Mouse (Mus musculus) liver, embryonic 11.5 days (tissue): Measurements from ENCODE around the gene Gimap9. TPM values are rescaled to one million over a fixed set of nuclear protein-coding genes. Genes with fewer than 3 reads are reported as not detected.

Experiments
- ATAC-seq: fragments of 200-750 bp; cut with Nextera tagmentation; replicated peaks from 2 replicates; pipeline ENCODE4 v1.8.0; 2017; ENCODE audit warnings: moderate number of reproducible peaks, mild to moderate bottlenecking, moderate TSS enrichment, moderate library complexity; ENCODE audit not compliant: low FRiP score
- DNase-seq: peaks from one replicate; pipeline ENCODE4 v3.0.0-alpha.2; 2017; ENCODE audit warnings: low spot score
- H3K27ac ChIP-seq: fragments of 300-500 bp; sonication (generic); 2 replicates; pipeline ENCODE4 v1.5.1; 2014; ENCODE audit warnings: mild to moderate bottlenecking, low read depth, low read length, control low read depth
- H3K27me3 ChIP-seq: fragments of 300-500 bp; sonication (generic); replicated peaks from 2 replicates; pipeline ENCODE4 v1.6.1; 2014; ENCODE audit warnings: low read length, mixed read lengths; ENCODE audit not compliant: control insufficient read depth, insufficient read depth
- H3K36me3 ChIP-seq: fragments of 300-500 bp; sonication (generic); 2 replicates; pipeline ENCODE4 v1.6.1; 2014; ENCODE audit warnings: mild to moderate bottlenecking, low read length, moderate library complexity, mixed read lengths; ENCODE audit not compliant: control insufficient read depth, insufficient read depth
- H3K4me1 ChIP-seq: fragments of 300-500 bp; sonication (generic); replicated peaks from 2 replicates; pipeline ENCODE4 v1.6.1; 2014; ENCODE audit warnings: low read length, mixed read lengths; ENCODE audit not compliant: control insufficient read depth, insufficient read depth
- H3K4me2 ChIP-seq: fragments of 300-500 bp; sonication (generic); 2 replicates; pipeline ENCODE4 v1.6.1; 2014; ENCODE audit warnings: mild to moderate bottlenecking, control low read depth, moderate library complexity
- H3K4me3 ChIP-seq: fragments of 300-500 bp; sonication (generic); 2 replicates; pipeline ENCODE4 v1.5.1; 2014; ENCODE audit warnings: low read depth, low read length, control low read depth
- H3K9ac ChIP-seq: fragments of 300-500 bp; sonication (generic); 2 replicates; pipeline ENCODE4 v1.6.1; 2014; ENCODE audit warnings: low read depth, low read length, control low read depth
- H3K9me3 ChIP-seq: fragments of 300-500 bp; sonication (generic); 2 replicates; pipeline ENCODE4 v1.6.1; 2016; ENCODE audit warnings: low read length, inconsistent platforms, mixed read lengths; ENCODE audit not compliant: control insufficient read depth
- WGBS: fragments of 180-500 bp; shearing (Covaris S2); extraction: QIAGEN DNeasy Blood & Tissue Kit; methylation state at CpG from one replicate; pipeline ENCODE4 v1.1.7; 2014; 5-methylcytosine and 5-hydroxymethylcytosine counted together
- polyA plus RNA-seq: library from polyadenylated mRNA; unstranded; fragments of >200 nt; fragmentation: Nextera tagmentation; extraction: Ambion mirVana; gene quantifications from 2 replicates; pipeline ENCODE4 v1.2.1, GENCODE M21; 2014

Gimap9 gene
- polyA plus RNA-seq, 1 experiment from 2014 or later = 17.9 TPM

- H3K36me3 ChIP-seq = no peaks in the 10 kb centered on the region
- DNase-seq (no peak), ATAC-seq (no peak)
- no peak overlapping the region for H3K4me3 ChIP-seq
- no peaks in the 10 kb centered on the region for H3K9me3 ChIP-seq
- H3K9ac ChIP-seq = no peak overlapping the region
- H3K27me3 ChIP-seq = no peaks in the 10 kb centered on the region
- H3K4me2 ChIP-seq = no peak overlapping the region
- no peak overlapping the region for H3K27ac ChIP-seq
- 71% methylated on average over 2 of the region's 2 CpGs for WGBS
- no peaks in the 10 kb centered on the region for H3K4me1 ChIP-seq
Observed at GRCm38 (mm10) chr6:48689320-48689719, 13.4 kb downstream of the Gimap9 start.

- Histone ChIP-seq H3K4me1 (no peaks in the 10 kb centered on the region), H3K9me3 (no peaks in the 10 kb centered on the region), H3K27me3 (no peaks in the 10 kb centered on the region), H3K9ac (no peak overlapping the region), H3K36me3 (no peaks in the 10 kb centered on the region), H3K4me2 (no peak overlapping the region), H3K27ac (no peak overlapping the region), H3K4me3 (no peak overlapping the region)
- DNase-seq (no peak), ATAC-seq (no peak)
- WGBS = 71% methylated on average over 6 of the region's 6 CpGs
Observed at GRCm38 (mm10) chr6:48692962-48693361, 17.0 kb downstream of the Gimap9 start.

- no peak overlapping the region for H3K9ac ChIP-seq
- ATAC-seq = no peak
- H3K27ac ChIP-seq = no peak overlapping the region
- no peak overlapping the region for H3K4me2 ChIP-seq
- 76% methylated on average over 4 of the region's 4 CpGs for WGBS
- H3K4me3 ChIP-seq = no peak overlapping the region
- no peaks in the 10 kb centered on the region for H3K4me1 ChIP-seq
- no peaks in the 10 kb centered on the region; the same call in 1 of the 2 replicates for H3K27me3 ChIP-seq
- no peaks in the 10 kb centered on the region for H3K9me3 ChIP-seq
- DNase-seq = no peak
- H3K36me3 ChIP-seq = no peaks in the 10 kb centered on the region
Observed at GRCm38 (mm10) chr6:48696830-48697554, 21.1 kb downstream of the Gimap9 start.

GRCm38 (mm10) chr6:48697555-48697930 lies 21.6 kb downstream of the Gimap9 start:
- 37% methylated on average over 1 of the region's 1 CpGs for whole genome bisulfite sequencing
- ATAC-seq (no peak), DNase-seq (no peak)
- Histone ChIP-seq H3K4me3 (no peak overlapping the region), H3K27ac (no peak overlapping the region), H3K4me1 (no peaks in the 10 kb centered on the region), H3K4me2 (no peak overlapping the region), H3K9ac (no peak overlapping the region), H3K9me3 (no peaks in the 10 kb centered on the region), H3K36me3 (no peaks in the 10 kb centered on the region), H3K27me3 (no peaks in the 10 kb centered on the region; the same call in 1 of the 2 replicates)

GRCm38 (mm10) chr6:48698066-48698856 lies 22.3 kb downstream of the Gimap9 start:
- no peaks in the 10 kb centered on the region for H3K4me1 ChIP-seq
- no peak overlapping the region for H3K4me2 ChIP-seq
- ATAC-seq = no peak
- no peaks in the 10 kb centered on the region; the same call in 1 of the 2 replicates for H3K27me3 ChIP-seq
- 69% methylated on average over 7 of the region's 7 CpGs for WGBS
- H3K9ac ChIP-seq = no peak overlapping the region
- H3K9me3 ChIP-seq = no peaks in the 10 kb centered on the region
- no peak overlapping the region for H3K4me3 ChIP-seq
- no peak overlapping the region for H3K27ac ChIP-seq
- no peak for DNase-seq
- H3K36me3 ChIP-seq = no peaks in the 10 kb centered on the region

GRCm38 (mm10) chr6:48698888-48699287 lies 23.0 kb downstream of the Gimap9 start:
- WGBS = 37% methylated on average over 3 of the region's 3 CpGs

GRCm38 (mm10) chr6:48700251-48701075 lies 24.5 kb downstream of the Gimap9 start:
- Histone ChIP-seq H3K27me3 (no peaks in the 10 kb centered on the region; the same call in 1 of the 2 replicates), H3K4me3 (no peak overlapping the region), H3K9me3 (no peaks in the 10 kb centered on the region), H3K9ac (no peak overlapping the region), H3K27ac (no peak overlapping the region), H3K4me2 (no peak overlapping the region), H3K4me1 (no peaks in the 10 kb centered on the region), H3K36me3 (no peaks in the 10 kb centered on the region)
- ATAC-seq = no peak; the same call in 1 of the 2 replicates
- WGBS = 28% methylated on average over 5 of the region's 5 CpGs
- DNase-seq = no peak

More at GRCm38 (mm10) chr6:48698888-48699287, 23.0 kb downstream of the Gimap9 start:
- Histone ChIP-seq H3K9me3 (no peaks in the 10 kb centered on the region), H3K4me2 (no peak overlapping the region), H3K4me3 (no peak overlapping the region), H3K27ac (no peak overlapping the region), H3K9ac (no peak overlapping the region), H3K36me3 (no peaks in the 10 kb centered on the region), H3K27me3 (no peaks in the 10 kb centered on the region; the same call in 1 of the 2 replicates), H3K4me1 (no peaks in the 10 kb centered on the region)
- DNase-seq (no peak), ATAC-seq (no peak)

- Histone ChIP-seq H3K36me3 (no peaks in the 10 kb centered on the region), H3K27me3 (no peaks in the 10 kb centered on the region; the same call in 1 of the 2 replicates), H3K4me3 (no peak overlapping the region), H3K27ac (no peak overlapping the region), H3K4me2 (no peak overlapping the region), H3K9me3 (no peaks in the 10 kb centered on the region), H3K4me1 (no peaks in the 10 kb centered on the region), H3K9ac (no peak overlapping the region)
- DNase-seq (no peak), ATAC-seq (no peak)
- WGBS = 84% methylated on average over 7 of the region's 7 CpGs
Observed at GRCm38 (mm10) chr6:48702146-48702545, 26.2 kb downstream of the Gimap9 start.
